Mouse (Mus musculus): ENCODE measurements around the gene Gm49486. TPM values are rescaled to one million over a fixed set of nuclear protein-coding genes. Genes with fewer than 3 reads are reported as not detected.

The Gm49486 gene
- total RNA-seq, 2 experiments from 2014 or later, result 0.22 TPM; not detected in 1

Other genes starting within 250 kb of the Gm49486 start
- gene H1f0, start 200.9 kb upstream of the Gm49486 start, total RNA-seq (2015), result 11.1 and 14.5 TPM in 2 replicates
- 24.3 and 29.0 TPM in 2 replicates for gene H1f0, start 200.9 kb upstream of the Gm49486 start, total RNA-seq (2017)
- 0.15 and 0.69 TPM in 2 replicates for gene Galr3, start 187.5 kb upstream of the Gm49486 start, total RNA-seq (2015)
- gene Galr3, start 187.5 kb upstream of the Gm49486 start, total RNA-seq (2017), result 0.29 and 0.91 TPM in 2 replicates
- 16.0 and 17.3 TPM in 2 replicates for gene Ankrd54, start 166.5 kb upstream of the Gm49486 start, total RNA-seq (2015)
- gene Ankrd54, start 166.5 kb upstream of the Gm49486 start, total RNA-seq (2017), result 11.2 and 18.8 TPM in 2 replicates
- 192 and 203 TPM in 2 replicates for gene Eif3l, start 154.2 kb upstream of the Gm49486 start, total RNA-seq (2015)
- gene Eif3l, start 154.2 kb upstream of the Gm49486 start, total RNA-seq (2017), result 259 and 271 TPM in 2 replicates
- gene Micall1, start 120.5 kb upstream of the Gm49486 start, total RNA-seq (2015), result 4.8 and 5.6 TPM in 2 replicates
- gene Micall1, start 120.5 kb upstream of the Gm49486 start, total RNA-seq (2017), result 3.6 and 5.5 TPM in 2 replicates
- 76.7 and 114 TPM in 2 replicates for gene Polr2f, start 88.4 kb upstream of the Gm49486 start, total RNA-seq (2015)
- gene Polr2f, start 88.4 kb upstream of the Gm49486 start, total RNA-seq (2017), result 88.6 and 104 TPM in 2 replicates
- 0.99 TPM in 1 of 2 replicates, not detected in the other for gene 1700088E04Rik, start 88.1 kb upstream of the Gm49486 start, total RNA-seq (2015)
- gene 1700088E04Rik, start 88.1 kb upstream of the Gm49486 start, total RNA-seq (2017), result not detected in 2 replicates
- not detected in 2 replicates for gene Sox10, start 64.2 kb upstream of the Gm49486 start, total RNA-seq (2015)
- not detected in 2 replicates for gene Sox10, start 64.2 kb upstream of the Gm49486 start, total RNA-seq (2017)
- gene Pick1, start 218 bp upstream of the Gm49486 start, total RNA-seq (2015), result 4.1 and 8.3 TPM in 2 replicates
- 8.8 and 9.0 TPM in 2 replicates for gene Pick1, start 218 bp upstream of the Gm49486 start, total RNA-seq (2017)
- not detected in 2 replicates for gene Slc16a8, start 25.4 kb downstream of the Gm49486 start, total RNA-seq (2015)
- not detected in 2 replicates for gene Slc16a8, start 25.4 kb downstream of the Gm49486 start, total RNA-seq (2017)
- gene Baiap2l2, start 56.1 kb downstream of the Gm49486 start, total RNA-seq (2015), result 0.27 and 0.34 TPM in 2 replicates
- not detected in 2 replicates for gene Baiap2l2, start 56.1 kb downstream of the Gm49486 start, total RNA-seq (2017)
- 6.9 and 8.4 TPM in 2 replicates for gene Pla2g6, start 99.0 kb downstream of the Gm49486 start, total RNA-seq (2015)
- gene Pla2g6, start 99.0 kb downstream of the Gm49486 start, total RNA-seq (2017), result 6.6 and 6.9 TPM in 2 replicates
- gene Maff, start 117.2 kb downstream of the Gm49486 start, total RNA-seq (2015), result 3.2 and 3.9 TPM in 2 replicates
- 1.5 and 1.7 TPM in 2 replicates for gene Maff, start 117.2 kb downstream of the Gm49486 start, total RNA-seq (2017)
- gene Tmem184b, start 174.2 kb downstream of the Gm49486 start, total RNA-seq (2015), result 12.0 and 12.2 TPM in 2 replicates
- gene Tmem184b, start 174.2 kb downstream of the Gm49486 start, total RNA-seq (2017), result 4.0 and 4.3 TPM in 2 replicates
- gene Csnk1e, start 226.2 kb downstream of the Gm49486 start, total RNA-seq (2015), result 32.0 and 45.6 TPM in 2 replicates
- 29.1 and 30.7 TPM in 2 replicates for gene Csnk1e, start 226.2 kb downstream of the Gm49486 start, total RNA-seq (2017)